In genomic region chr1:65308476-65308875, GRCm38 (mm10) we compare ENCODE assay signal across 35 mouse cellular contexts. TPM values are rescaled to one million over a fixed set of nuclear protein-coding genes. Genes with fewer than 3 reads are reported as not detected.
"Had no signal": no experiment of that assay in that cellular context is flagged by ENCODE, and none has a peak within 500 bp of the region (broad histone marks: within the 10 kb centered on the region; RNA-seq: fewer than 3 reads in every experiment).

No protein-coding gene starts in this region.

- DNase-seq: gastrocnemius, postnatal 14 days; gastrocnemius, postnatal 36 days; heart, adult 11 months; heart, adult 2 months; heart, postnatal 10 days; heart, postnatal 4 days; kidney, adult 18-20 months; kidney, adult 8-10 months; kidney, postnatal 14 days; kidney, postnatal 36 days; layer of hippocampus, postnatal 36 days; liver; liver, embryonic 13.5 days; liver, postnatal 0 days had no signal

- H3K36me3 ChIP-seq: heart, embryonic 10.5 days; heart, embryonic 12.5 days; hindbrain, embryonic 10.5 days; hindbrain, embryonic 12.5 days; intestine, embryonic 15.5 days; limb, embryonic 10.5 days; limb, embryonic 12.5 days; liver, embryonic 13.5 days; liver, embryonic 15.5 days had no signal

- H3K4me1 ChIP-seq: liver, embryonic 13.5 days; liver, embryonic 15.5 days had no signal

- H3K9ac ChIP-seq: heart, embryonic 12.5 days; hindbrain, embryonic 12.5 days; hindbrain, embryonic 14.5 days; intestine, embryonic 15.5 days; limb, embryonic 12.5 days; liver, embryonic 13.5 days; liver, embryonic 15.5 days; liver, postnatal 0 days had no signal

- H3K4me3 ChIP-seq: heart, adult 2 months; heart, embryonic 10.5 days; heart, embryonic 12.5 days; hindbrain, embryonic 10.5 days; hindbrain, embryonic 12.5 days; intestine, embryonic 15.5 days; layer of hippocampus, adult 2 months; limb, embryonic 10.5 days; limb, embryonic 12.5 days; liver, embryonic 13.5 days; liver, embryonic 15.5 days had no signal

- H3K27ac ChIP-seq: heart, adult 2 months; heart, embryonic 10.5 days; hindbrain, embryonic 10.5 days; hindbrain, embryonic 12.5 days; hindbrain, embryonic 14.5 days; intestine, embryonic 15.5 days; layer of hippocampus, adult 2 months; limb, embryonic 10.5 days; limb, embryonic 12.5 days; liver, embryonic 13.5 days; liver, embryonic 15.5 days had no signal

- ATAC-seq: hindbrain, embryonic 16.5 days; inflammation-experienced regulatory T-cells, adult 6 months; intestine, embryonic 15.5 days; intestine, postnatal 0 days; liver, postnatal 0 days had no signal

- H3K4me2 ChIP-seq: heart, embryonic 12.5 days; hindbrain, embryonic 12.5 days; hindbrain, embryonic 14.5 days; intestine, embryonic 15.5 days; limb, embryonic 12.5 days; liver, embryonic 11.5 days; liver, embryonic 13.5 days; liver, embryonic 15.5 days had no signal

- H3K9me3 ChIP-seq: heart, embryonic 10.5 days; heart, embryonic 12.5 days; hindbrain, embryonic 10.5 days; hindbrain, embryonic 12.5 days; intestine, embryonic 15.5 days; limb, embryonic 10.5 days; limb, embryonic 12.5 days; liver, embryonic 13.5 days; liver, embryonic 15.5 days had no signal

RNA-seq across cellular contexts. Expression of gene Pth2r, which starts 26.6 kb away (rescaled TPM):
- total RNA-seq: gastrocnemius, adult 18-20 months; gastrocnemius, adult 8-10 months; gastrocnemius, postnatal 14 days; gastrocnemius, postnatal 36 days; heart, adult 2 months; heart, postnatal 10 days; heart, postnatal 25 days; heart, postnatal 4 days had no signal
- polyA plus RNA-seq: heart, adult 2 months; heart, embryonic 10.5 days; heart, embryonic 12.5 days; heart, embryonic 14.5 days; heart, embryonic 16.5 days; inflammation-experienced regulatory T-cells, adult 6 months; intestine, embryonic 15.5 days; intestine, postnatal 0 days; kidney, embryonic 14.5 days; kidney, embryonic 16.5 days; limb, embryonic 10.5 days; limb, embryonic 12.5 days; liver, embryonic 11.5 days; liver, embryonic 13.5 days; liver, embryonic 15.5 days had no signal
